Mouse (Mus musculus): ENCODE data around the gene Polr2e.

DNA sequence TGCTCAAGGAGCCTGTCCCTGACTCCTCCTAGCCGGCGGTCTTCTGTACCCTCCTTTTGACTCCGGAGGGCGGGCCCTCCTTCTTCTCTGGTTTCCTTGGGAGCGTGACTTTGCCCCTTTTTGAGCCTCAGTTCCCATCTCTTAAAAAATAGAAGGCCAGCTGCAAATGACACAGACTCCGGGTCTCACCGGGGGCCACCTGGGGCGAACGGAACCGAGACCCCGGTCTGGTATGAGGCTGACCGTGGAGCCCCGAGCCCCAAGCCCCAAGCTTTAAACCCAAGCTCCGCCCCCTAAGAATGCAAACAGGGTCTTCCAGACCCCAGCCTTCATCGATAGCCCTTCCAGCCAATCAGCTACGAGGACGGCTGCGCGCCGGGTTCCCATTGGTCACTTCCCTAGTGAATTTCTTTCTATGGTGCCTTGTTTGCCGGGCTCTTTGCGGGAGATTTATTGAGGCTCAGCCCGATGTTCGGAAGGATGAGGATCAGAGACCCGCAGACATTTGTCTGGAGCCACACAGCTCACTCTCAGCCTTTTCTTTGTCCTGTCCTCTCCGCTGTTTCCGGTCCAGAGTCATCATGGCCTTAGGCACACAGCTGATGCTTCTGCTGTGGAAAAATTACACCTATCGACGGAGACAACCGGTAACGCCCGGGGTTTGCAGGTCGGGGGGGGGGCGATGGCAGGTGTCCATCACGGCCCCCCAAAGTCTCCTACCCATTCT, 42.4 kb downstream of the Polr2e start:
- TF ChIP-seq ZNF384 (IDR thresholded peaks at IDR 0.05; ENCODE audit: low read depth, low read length) (no peak), ZC3H11A (IDR thresholded peaks at IDR 0.05; ENCODE audit: borderline replicate concordance, low read depth, low read length) (no peak), HCFC1 (IDR thresholded peaks at IDR 0.05; ENCODE audit: borderline replicate concordance, insufficient read depth, low read length) (no peak), MAFK (IDR thresholded peaks at IDR 0.05; ENCODE audit: insufficient read depth, low read depth, low read length) (no peak)
